30 mouse cellular contexts compared by ENCODE assay signal in the genomic region with DNA sequence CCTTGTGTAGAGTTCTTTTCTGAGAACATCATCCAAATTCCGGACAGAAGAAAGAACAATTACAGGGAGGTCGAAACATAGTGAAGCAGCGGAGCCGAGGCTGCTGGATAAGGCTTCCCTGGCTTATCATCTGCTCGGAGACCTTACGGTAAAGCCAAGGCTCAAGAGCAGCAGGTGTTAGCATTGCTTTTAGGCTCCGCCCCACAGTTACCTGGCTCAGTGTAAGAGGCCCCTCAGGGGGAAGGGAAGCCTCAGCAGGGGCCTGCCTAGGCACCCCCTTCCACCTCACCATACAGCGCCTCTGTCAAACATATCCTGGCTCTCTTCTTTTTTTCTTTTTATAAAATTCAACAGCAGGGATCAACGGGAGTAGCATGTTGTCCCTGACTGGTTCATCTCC. TPM values are rescaled to one million over a fixed set of nuclear protein-coding genes. Genes with fewer than 3 reads are reported as not detected.
DNase-seq lines count a peak whose midpoint lies in the region; ATAC-seq and TF ChIP-seq lines count a peak whose summit lies in the region.
"Had no signal": no experiment of that assay in that cellular context is flagged by ENCODE, and none has a peak within 500 bp of the region (broad histone marks: within the 10 kb centered on the region; RNA-seq: fewer than 3 reads in every experiment).

No protein-coding gene starts in this region.

- DNase-seq in midbrain, embryonic 10.5 days (ENCODE audit: low spot score) = no peak
- DNase-seq in R1 (ENCODE audit: low read depth, low spot score) (peak; percentile 48), adipocyte (ENCODE audit: low spot score) (no peak)
- peak; percentile 35 for DNase-seq in embryonic facial prominence, embryonic 14.5 days (ENCODE audit: low spot score)
- no peak for DNase-seq in adrenal gland, postnatal 10 days
- no peak for DNase-seq in cerebellum, postnatal 4 days (ENCODE audit: low spot score in 2 of 2)
- DNase-seq: adrenal gland, adult 2 months; adrenal gland, postnatal 36 days; cerebellum, adult 8-10 months; cerebellum, postnatal 14 days; forebrain, postnatal 0 days; gastrocnemius, postnatal 14 days; heart, adult 2 months; heart, postnatal 14 days had no signal

- ATAC-seq in midbrain, embryonic 13.5 days = peak; percentile 34; the same call in 1 of the 2 replicates
- peak; percentile 57; the same call in 1 of the 2 replicates for ATAC-seq in embryonic facial prominence, embryonic 14.5 days (ENCODE audit: low read depth)
- ATAC-seq in intestine, postnatal 0 days = no peak
- ATAC-seq: activated CD4-positive, CD25-positive, alpha-beta regulatory T cell, adult 4 months; forebrain, embryonic 13.5 days; forebrain, postnatal 0 days; hindbrain, postnatal 0 days had no signal

- H3K4me3 ChIP-seq in midbrain, embryonic 13.5 days (replicated peaks) = no peak overlapping the region
- H3K4me3 ChIP-seq in midbrain, embryonic 10.5 days = no peak overlapping the region
- no peak overlapping the region for H3K4me3 ChIP-seq in embryonic facial prominence, embryonic 14.5 days (ENCODE audit: low read depth, low read length)
- no peak overlapping the region for H3K4me3 ChIP-seq in intestine, postnatal 0 days (ENCODE audit: low read depth, low read length)
- H3K4me3 ChIP-seq: embryonic facial prominence, embryonic 12.5 days; forebrain, embryonic 13.5 days; heart, adult 2 months; heart, embryonic 15.5 days; hindbrain, embryonic 13.5 days had no signal

- H3K9ac ChIP-seq in midbrain, embryonic 13.5 days (replicated peaks) = no peak overlapping the region
- H3K9ac ChIP-seq in embryonic facial prominence, embryonic 14.5 days (ENCODE audit: low read depth, low read length) = no peak overlapping the region
- no peak overlapping the region for H3K9ac ChIP-seq in intestine, postnatal 0 days (ENCODE audit: low read depth, low read length)
- H3K9ac ChIP-seq: embryonic facial prominence, embryonic 12.5 days; forebrain, embryonic 13.5 days; forebrain, postnatal 0 days; heart, embryonic 15.5 days; hindbrain, embryonic 13.5 days had no signal

- peaks cover 15% of the 10 kb centered on the region for H3K4me1 ChIP-seq in midbrain, embryonic 13.5 days (replicated peaks)
- peaks cover 11% of the 10 kb centered on the region for H3K4me1 ChIP-seq in midbrain, embryonic 10.5 days
- no peaks in the 10 kb centered on the region for H3K4me1 ChIP-seq in embryonic facial prominence, embryonic 14.5 days (ENCODE audit: control insufficient read depth, insufficient read depth, low read length)
- no peaks in the 10 kb centered on the region for H3K4me1 ChIP-seq in intestine, postnatal 0 days (replicated peaks; ENCODE audit: control insufficient read depth, insufficient read depth, low read length)
- H3K4me1 ChIP-seq: embryonic facial prominence, embryonic 12.5 days; heart, embryonic 15.5 days had no signal

- no peaks in the 10 kb centered on the region for H3K9me3 ChIP-seq in midbrain, embryonic 13.5 days
- no peaks in the 10 kb centered on the region for H3K9me3 ChIP-seq in midbrain, embryonic 10.5 days (replicated peaks)
- H3K9me3 ChIP-seq in embryonic facial prominence, embryonic 14.5 days (ENCODE audit: control insufficient read depth, low read length) = no peaks in the 10 kb centered on the region
- H3K9me3 ChIP-seq in intestine, postnatal 0 days (ENCODE audit: control insufficient read depth) = no peaks in the 10 kb centered on the region
- H3K9me3 ChIP-seq: embryonic facial prominence, embryonic 12.5 days; forebrain, embryonic 13.5 days; G1E; heart, embryonic 15.5 days; hindbrain, embryonic 13.5 days had no signal

- H3K27me3 ChIP-seq in midbrain, embryonic 13.5 days = peaks cover 34% of the 10 kb centered on the region
- H3K27me3 ChIP-seq in midbrain, embryonic 10.5 days (ENCODE audit: low read depth, poor library complexity, severe bottlenecking) = peaks cover 43% of the 10 kb centered on the region
- peaks cover 27% of the 10 kb centered on the region for H3K27me3 ChIP-seq in embryonic facial prominence, embryonic 14.5 days (replicated peaks; ENCODE audit: control insufficient read depth, insufficient read depth, low read length)
- H3K27me3 ChIP-seq in intestine, postnatal 0 days (replicated peaks; ENCODE audit: control insufficient read depth, insufficient read depth, low read length) = 0 out of 2 replicates have a peak, but pooled peaks cover 5% of the 10 kb centered on the region

- no peak overlapping the region for H3K27ac ChIP-seq in midbrain, embryonic 13.5 days
- no peak overlapping the region for H3K27ac ChIP-seq in midbrain, embryonic 10.5 days (replicated peaks)
- no peak overlapping the region for H3K27ac ChIP-seq in embryonic facial prominence, embryonic 14.5 days (replicated peaks; ENCODE audit: low read depth, low read length)
- no peak overlapping the region for H3K27ac ChIP-seq in intestine, postnatal 0 days (ENCODE audit: low read depth, low read length)
- H3K27ac ChIP-seq: embryonic facial prominence, embryonic 12.5 days; forebrain, embryonic 13.5 days; heart, adult 2 months; heart, embryonic 15.5 days; hindbrain, embryonic 13.5 days; hindbrain, postnatal 0 days had no signal

- WGBS in midbrain, embryonic 13.5 days = 15% methylated on average over 9 of the region's 9 CpGs
- WGBS in midbrain, embryonic 10.5 days = 13% methylated on average over 9 of the region's 9 CpGs
- 19% methylated on average over 8 of the region's 9 CpGs for whole genome bisulfite sequencing in embryonic facial prominence, embryonic 14.5 days
- 8% methylated on average over 9 of the region's 9 CpGs for WGBS in intestine, postnatal 0 days

- no peaks in the 10 kb centered on the region for H3K36me3 ChIP-seq in midbrain, embryonic 13.5 days
- no peaks in the 10 kb centered on the region for H3K36me3 ChIP-seq in midbrain, embryonic 10.5 days
- H3K36me3 ChIP-seq in embryonic facial prominence, embryonic 14.5 days (ENCODE audit: control insufficient read depth, insufficient read depth, low read length) = no peaks in the 10 kb centered on the region
- H3K36me3 ChIP-seq in intestine, postnatal 0 days (ENCODE audit: control insufficient read depth, insufficient read depth) = no peaks in the 10 kb centered on the region
- H3K36me3 ChIP-seq: embryonic facial prominence, embryonic 12.5 days; G1E; heart, embryonic 15.5 days; hindbrain, embryonic 13.5 days had no signal

- TF ChIP-seq CTCF in intestine, postnatal 0 days (IDR thresholded peaks at IDR 0.05; ENCODE audit: low read depth) = no peak

- H3K4me2 ChIP-seq in midbrain, embryonic 13.5 days (replicated peaks) = no peak overlapping the region
- H3K4me2 ChIP-seq in embryonic facial prominence, embryonic 14.5 days (ENCODE audit: low read depth, low read length) = no peak overlapping the region
- 0 out of 2 replicates have a peak overlapping the region, but pooled peaks have one; percentile 17 for H3K4me2 ChIP-seq in intestine, postnatal 0 days (replicated peaks; ENCODE audit: low read depth)
- H3K4me2 ChIP-seq: embryonic facial prominence, embryonic 12.5 days; forebrain, embryonic 13.5 days; heart, embryonic 11.5 days; heart, embryonic 15.5 days; hindbrain, embryonic 13.5 days had no signal

RNA-seq across cellular contexts. Expression of gene Scgn, which starts 3.0 kb away (rescaled TPM):
- polyA plus RNA-seq in midbrain, embryonic 13.5 days (2015; fragmentation: Nextera tagmentation; extraction: Ambion mirVana) = 1.2 and 1.6 TPM in 2 replicates
- 0.21 and 0.27 TPM in 2 replicates for polyA plus RNA-seq in midbrain, embryonic 10.5 days (2016; fragmentation: Nextera tagmentation; extraction: Ambion mirVana)
- polyA plus RNA-seq in embryonic facial prominence, embryonic 14.5 days (2014; fragmentation: Nextera tagmentation; extraction: Ambion mirVana) = 0.32 and 0.38 TPM in 2 replicates
- 7.1 and 9.0 TPM in 2 replicates for polyA plus RNA-seq in intestine, postnatal 0 days (2015; fragmentation: Nextera tagmentation; extraction: Ambion mirVana)
- total RNA-seq in adrenal gland, postnatal 10 days (2021) = 1 to 10 TPM; 1.2 to 3.2 TPM
- total RNA-seq: G1E; gastrocnemius, adult 18-20 months; gastrocnemius, postnatal 14 days; heart, adult 2 months; heart, postnatal 14 days; hematopoietic stem cell, adult 5-6 weeks had no signal
- polyA plus RNA-seq: activated CD4-positive, CD25-positive, alpha-beta regulatory T cell, adult 4 months; C2C12; G1E; gonadal fat pad, adult 2 months; heart, adult 2 months; heart, embryonic 11.5 days; heart, embryonic 15.5 days had no signal

RNA-seq across cellular contexts. Expression of gene Hist1h2aa, which starts 59.8 kb away (rescaled TPM):
- polyA plus RNA-seq in midbrain, embryonic 13.5 days (2015; fragmentation: Nextera tagmentation; extraction: Ambion mirVana) = not detected in 2 replicates
- polyA plus RNA-seq in midbrain, embryonic 10.5 days (2016; fragmentation: Nextera tagmentation; extraction: Ambion mirVana) = not detected in 2 replicates
- not detected in 2 replicates for polyA plus RNA-seq in embryonic facial prominence, embryonic 14.5 days (2014; fragmentation: Nextera tagmentation; extraction: Ambion mirVana)
- not detected in 2 replicates for polyA plus RNA-seq in intestine, postnatal 0 days (2015; fragmentation: Nextera tagmentation; extraction: Ambion mirVana)
- not detected for total RNA-seq in adrenal gland, postnatal 10 days (2021)
- total RNA-seq: adrenal gland, adult 2 months; adrenal gland, postnatal 36 days; forebrain, postnatal 0 days; G1E; gastrocnemius, adult 18-20 months; gastrocnemius, postnatal 14 days; heart, adult 2 months; heart, postnatal 14 days; hematopoietic stem cell, adult 5-6 weeks; hindbrain, postnatal 0 days had no signal
- polyA plus RNA-seq: activated CD4-positive, CD25-positive, alpha-beta regulatory T cell, adult 4 months; adrenal gland, adult 2 months; C2C12; cortical plate, adult 2 months; embryonic facial prominence, embryonic 12.5 days; forebrain, embryonic 13.5 days; forebrain, postnatal 0 days; G1E; gonadal fat pad, adult 2 months; heart, adult 2 months; heart, embryonic 11.5 days; heart, embryonic 15.5 days; hindbrain, embryonic 13.5 days; hindbrain, postnatal 0 days; intestine, embryonic 14.5 days had no signal

Comparison
In these comparisons a context has a peak if more than half of its experiments do, and no peak if none do; other contexts are left out.
1. DNase-seq: peak in R1 (single experiment) and embryonic facial prominence, embryonic 14.5 days (single experiment); none in midbrain, embryonic 10.5 days (single experiment), adipocyte (single experiment), adrenal gland, postnatal 10 days (single experiment) and cerebellum, postnatal 4 days (0 of 2).